ENCODE assay signal across 9 mouse cellular contexts in genomic region chrX:103623411-103623845, GRCm38 (mm10). TPM values are rescaled to one million over a fixed set of nuclear protein-coding genes. Genes with fewer than 3 reads are reported as not detected.
A peak's percentile ranks its signal among the peaks of the same experiment; 100 is the strongest.
DNase-seq lines count a peak whose midpoint lies in the region.
"Had no signal": no experiment of that assay in that cellular context is flagged by ENCODE, and none has a peak within 500 bp of the region (broad histone marks: within the 10 kb centered on the region; RNA-seq: fewer than 3 reads in every experiment).

No protein-coding gene starts in this region.

- peaks cover 21% of the 10 kb centered on the region for H3K79me2 ChIP-seq in macrophage (ENCODE audit: inconsistent target)

- H3K27ac ChIP-seq in macrophage = peak overlapping the region; percentile 35

- H3K4me3 ChIP-seq in erythroblast, embryonic 14.5 days (replicated peaks) = peak overlapping the region; percentile 75
- peak overlapping the region; percentile 47 for H3K4me3 ChIP-seq in macrophage (ENCODE audit: inconsistent target)

- H3K27me3 ChIP-seq in erythroblast, embryonic 14.5 days (ENCODE audit: control insufficient read depth) = peaks cover 29% of the 10 kb centered on the region

- H3K9me3 ChIP-seq in erythroblast, embryonic 14.5 days (ENCODE audit: control insufficient read depth, low read length) = no peaks in the 10 kb centered on the region

- peak; percentile 18 for DNase-seq in ES-CJ7 (ENCODE audit: low read depth, low spot score)
- DNase-seq in brain, adult 2 months (ENCODE audit: low read depth, low spot score) = peak; percentile 75
- DNase-seq in heart, postnatal 4 days = peak; percentile 14
- DNase-seq in layer of hippocampus, postnatal 36 days = peak; percentile 30 to 50
- DNase-seq in right cerebral cortex, adult 18-20 months = peak; percentile 55
- DNase-seq in urinary bladder, postnatal 36 days (ENCODE audit: low spot score in 2 of 2) = peak; percentile 30

- 3% methylated on average over 28 of the region's 28 CpGs for WGBS in macrophage (ENCODE audit: missing documents)

- no peaks in the 10 kb centered on the region for H3K36me3 ChIP-seq in erythroblast, embryonic 14.5 days (ENCODE audit: control insufficient read depth)
- no peaks in the 10 kb centered on the region for H3K36me3 ChIP-seq in macrophage (ENCODE audit: inconsistent target)

- H3K4me1 ChIP-seq in erythroblast, embryonic 14.5 days (ENCODE audit: control insufficient read depth) = peaks cover 29% of the 10 kb centered on the region

RNA-seq across cellular contexts. Expression of gene Zcchc13, which starts 7.0 kb away (rescaled TPM):
- not detected in 2 replicates for polyA plus RNA-seq in erythroblast, embryonic 14.5 days (2012)
- total RNA-seq in heart, postnatal 4 days (2021) = not detected
- total RNA-seq in layer of hippocampus, postnatal 36 days (2021) = not detected
- total RNA-seq in macrophage (2018; cell fraction: chromatin; rRNA removed) = 1 to 10 TPM in 1 of 26 experiments, under 1 TPM in 2, not detected in 23; 0.79 to 1.3 (median 0.92) TPM
- not detected for total RNA-seq in macrophage (2018; cell fraction: cytosol; rRNA removed)
- under 1 TPM in 2 of 26 experiments, not detected in 24; 0.51 TPM for total RNA-seq in macrophage (2018; cell fraction: nucleus; rRNA removed)
- not detected in 3 replicates for polyA plus RNA-seq in macrophage (2018)
- total RNA-seq: gastrocnemius, postnatal 4 days had no signal

Comparison
In these comparisons a context has a peak if more than half of its experiments do, and no peak if none do; other contexts are left out.
1. Peak in every context shown above with its lines: DNase-seq, H3K4me3 ChIP-seq and H3K27ac ChIP-seq.
2. DNase-seq: peak in every context shown above with its lines; median percentile 75 in brain, adult 2 months; 55 in right cerebral cortex, adult 18-20 months; 40 in layer of hippocampus, postnatal 36 days; 30 in urinary bladder, postnatal 36 days; 18 in ES-CJ7; 14 in heart, postnatal 4 days.